Mouse (Mus musculus) right cerebral cortex, adult 2 months (tissue): ENCODE measurements at regions not wholly inside any gene's neighbourhood (a gene's known extent, or its start where the extent isn't known, plus 50 kb on each side); places are given as distances from the start of the nearest gene placed in this dataset.

Experiments
- DNase-seq, 2 experiments: peaks; one replicate each; pipeline ENCODE4 v3.0.0; 2021 to 2022; ENCODE audit warnings: low spot score in 2 of 2

- no peak for DNase-seq
These were observed 408.0 kb downstream of the Prr30 start for GRCm38 (mm10) chr14:100792094-100792493.

- no peak for DNase-seq
These were observed 418.2 kb downstream of the Prr30 start for GRCm38 (mm10) chr14:100781882-100782281.

- DNase-seq: no peak
These were observed 446.2 kb downstream of the Prr30 start for GRCm38 (mm10) chr14:100753951-100754350.

- no peak for DNase-seq
These were observed 447.4 kb downstream of the Prr30 start for GRCm38 (mm10) chr14:100752746-100753145.

GRCm38 (mm10) chr14:100749737-100750541 lies 450.2 kb downstream of the Prr30 start:
- DNase-seq: peak; percentile 60 to 71

- no peak for DNase-seq
These were observed 450.8 kb upstream of the Klf12 start for GRCm38 (mm10) chr14:100735276-100735675.

- no peak for DNase-seq
These were observed 444.0 kb upstream of the Klf12 start for GRCm38 (mm10) chr14:100728433-100728832.

GRCm38 (mm10) chr14:100727701-100728100 lies 443.2 kb upstream of the Klf12 start:
- no peak for DNase-seq

- no peak for DNase-seq
These were observed 440.5 kb upstream of the Klf12 start for GRCm38 (mm10) chr14:100724962-100725361.

GRCm38 (mm10) chr14:100720667-100721066 lies 436.2 kb upstream of the Klf12 start:
- DNase-seq: no peak

GRCm38 (mm10) chr14:100714952-100715351 lies 430.5 kb upstream of the Klf12 start:
- no peak for DNase-seq

- DNase-seq: no peak
These were observed 429.6 kb upstream of the Klf12 start for GRCm38 (mm10) chr14:100713999-100714471.

- no peak for DNase-seq
These were observed 429.1 kb upstream of the Klf12 start for GRCm38 (mm10) chr14:100713592-100713991.

GRCm38 (mm10) chr14:100665361-100665955 lies 381.0 kb upstream of the Klf12 start:
- no peak for DNase-seq

GRCm38 (mm10) chr14:100664180-100664579 lies 379.7 kb upstream of the Klf12 start:
- DNase-seq: no peak

- no peak for DNase-seq
These were observed 357.6 kb upstream of the Klf12 start for GRCm38 (mm10) chr14:100642076-100642475.

- DNase-seq: no peak
These were observed 350.0 kb upstream of the Klf12 start for GRCm38 (mm10) chr14:100634521-100634920.

- DNase-seq: no peak
These were observed 347.2 kb upstream of the Klf12 start for GRCm38 (mm10) chr14:100631676-100632075.

GRCm38 (mm10) chr14:100630197-100630596 lies 345.7 kb upstream of the Klf12 start:
- DNase-seq: no peak

GRCm38 (mm10) chr14:100627523-100627922 lies 343.0 kb upstream of the Klf12 start:
- DNase-seq: no peak

- DNase-seq: no peak
These were observed 335.2 kb upstream of the Klf12 start for GRCm38 (mm10) chr14:100619656-100620030.

- no peak for DNase-seq
These were observed 334.5 kb upstream of the Klf12 start for GRCm38 (mm10) chr14:100618793-100619655.
